Mouse (Mus musculus) ZHBTc4 (cell line): ENCODE data around the gene Ccnf.

ENCODE experiments used
- DNase-seq: peaks from one replicate; pipeline ENCODE4 v3.0.0-alpha.2; 2011; ENCODE audit warnings: low read depth, low spot score

Ccnf gene

GRCm38 (mm10) chr17:24251320-24252069 is at the start of gene Ccnf:
Gene Ccnf (minus strand): TSS chr17:24251484.
- DNase-seq = peak; percentile 100

GRCm38 (mm10) chr17:24300651-24301050 is 49.4 kb upstream of the Ccnf start:
- DNase-seq = no peak

- DNase-seq = no peak
Observed at GRCm38 (mm10) chr17:24289338-24289737, 38.1 kb upstream of the Ccnf start.

- DNase-seq = no peak
Observed at GRCm38 (mm10) chr17:24288477-24288876, 37.2 kb upstream of the Ccnf start.

GRCm38 (mm10) chr17:24285680-24286079 is 34.4 kb upstream of the Ccnf start:
- no peak for DNase-seq

GRCm38 (mm10) chr17:24283266-24283818 is 32.1 kb upstream of the Ccnf start:
- DNase-seq = no peak

GRCm38 (mm10) chr17:24282637-24283036 is 31.4 kb upstream of the Ccnf start:
- peak; percentile 56 for DNase-seq

- no peak for DNase-seq
Observed at GRCm38 (mm10) chr17:24279907-24280306, 28.6 kb upstream of the Ccnf start.

- DNase-seq = no peak
Observed at GRCm38 (mm10) chr17:24267133-24267532, 15.8 kb upstream of the Ccnf start.

GRCm38 (mm10) chr17:24264766-24265165 is 13.5 kb upstream of the Ccnf start:
- no peak for DNase-seq

- DNase-seq = no peak
Observed at GRCm38 (mm10) chr17:24260516-24260915, 9.2 kb upstream of the Ccnf start.

GRCm38 (mm10) chr17:24259702-24260101 is 8.4 kb upstream of the Ccnf start:
- DNase-seq = no peak

- DNase-seq = no peak
Observed at GRCm38 (mm10) chr17:24258981-24259380, 7.7 kb upstream of the Ccnf start.

GRCm38 (mm10) chr17:24252329-24252728 is 1.0 kb upstream of the Ccnf start:
- DNase-seq = no peak

GRCm38 (mm10) chr17:24250988-24251319 is 330 bp downstream of the Ccnf start:
- no peak for DNase-seq

- peak; percentile 72 for DNase-seq
Observed at GRCm38 (mm10) chr17:24248641-24249040, 2.6 kb downstream of the Ccnf start.

- DNase-seq = no peak
Observed at GRCm38 (mm10) chr17:24244061-24244460, 7.2 kb downstream of the Ccnf start.

GRCm38 (mm10) chr17:24243311-24243969 is 7.8 kb downstream of the Ccnf start:
- peak; percentile 79 for DNase-seq

- DNase-seq = no peak
Observed at GRCm38 (mm10) chr17:24236921-24237320, 14.4 kb downstream of the Ccnf start.

GRCm38 (mm10) chr17:24236479-24236878 is 14.8 kb downstream of the Ccnf start:
- DNase-seq = no peak

- peak; percentile 60 for DNase-seq
Observed at GRCm38 (mm10) chr17:24227941-24228340, 23.3 kb downstream of the Ccnf start.

GRCm38 (mm10) chr17:24226721-24227120 is 24.6 kb downstream of the Ccnf start:
- no peak for DNase-seq

GRCm38 (mm10) chr17:24225851-24226250 is 25.4 kb downstream of the Ccnf start:
- DNase-seq = no peak
